Mouse (Mus musculus): Measurements from ENCODE around the gene Tdpoz3.
"Not testable (repeated sequence)": the region's sequence is repeated elsewhere in the genome, so short reads cannot be mapped to it uniquely, and the experiment has no call there.

Gene Tdpoz3

DNA sequence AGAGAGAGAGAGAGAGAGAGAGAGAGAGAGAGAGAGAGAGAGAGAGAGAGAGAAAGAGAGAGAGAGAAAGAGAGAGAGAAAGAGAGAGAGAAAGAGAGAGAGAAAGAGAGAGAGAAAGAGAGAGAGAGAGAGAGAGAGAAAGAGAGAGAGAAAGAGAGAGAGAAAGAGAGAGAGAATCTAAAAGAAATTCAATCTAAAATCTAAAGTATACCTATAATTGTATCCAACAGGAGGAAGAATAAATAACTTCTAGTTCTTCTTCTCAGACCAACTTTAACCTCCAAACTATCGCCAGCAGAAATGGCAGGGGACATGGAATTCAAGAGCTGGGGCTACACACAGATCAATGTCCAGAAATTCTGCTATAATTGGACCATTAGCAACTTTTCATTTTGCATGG, at the start of gene Tdpoz3:
Gene Tdpoz3, plus strand, starts transcription at position 301 of the 400 bp plus-strand sequence.
- in situ Hi-C loops (cut with MboI, MseI) = loop anchor here (5.0 kb wide), 1 partner anchor 412 kb away; no protein-coding TSS in a partner anchor

GRCm38 (mm10) chr3:93796098-93796497, 29.7 kb upstream of the Tdpoz3 start, which contains the start of gene Tdpoz4:
TSS of gene Tdpoz4 (plus strand) at chr3:93796398.
- in situ Hi-C loops (cut with MboI, MseI) = loop anchor here (5.0 kb wide), 1 partner anchor 724 kb away; no protein-coding TSS in a partner anchor

DNA sequence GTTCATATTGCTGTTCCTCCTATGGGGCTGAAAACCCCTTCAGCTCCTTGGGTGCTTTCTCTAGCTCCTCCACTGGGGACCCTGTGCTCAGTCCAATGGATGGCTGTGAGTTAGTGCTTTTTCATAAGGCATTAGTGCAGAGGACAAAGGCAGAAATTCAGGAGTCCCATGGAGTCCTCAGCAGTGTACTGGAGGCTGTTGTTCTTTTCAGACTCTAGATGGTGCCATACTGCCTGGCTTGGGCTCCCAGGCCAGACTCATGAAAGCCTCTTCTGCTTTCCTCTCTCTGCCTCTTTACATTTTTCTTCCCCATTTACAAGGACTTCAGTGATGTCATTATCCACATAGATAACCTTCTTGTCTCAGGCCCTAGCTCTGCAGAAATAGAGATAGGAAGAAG, 12.5 kb upstream of the Tdpoz3 start:
- in situ Hi-C loops (cut with MboI, MseI) = not testable (repeated sequence)

DNA sequence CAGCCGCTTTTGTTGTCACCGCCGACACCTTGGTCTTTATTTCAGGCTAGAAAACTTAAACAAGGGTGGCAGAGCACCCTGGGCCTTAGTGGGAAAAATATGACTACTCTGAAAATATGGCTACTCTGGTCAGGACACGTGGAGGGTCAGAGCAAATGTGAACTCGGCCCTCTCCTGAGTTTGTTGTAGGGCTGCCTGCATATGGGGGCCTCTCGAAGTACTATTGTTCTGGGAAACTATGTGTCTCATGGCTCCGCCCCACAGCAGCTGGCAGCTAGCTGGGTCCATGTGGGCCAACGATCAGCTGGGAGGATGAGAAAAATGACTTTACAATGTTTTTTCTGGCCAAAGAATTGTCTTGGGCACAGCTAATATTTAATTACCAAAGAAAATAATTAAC, 33.1 kb downstream of the Tdpoz3 start:
- in situ Hi-C loops (cut with MboI, MseI) = not testable (repeated sequence)

- in situ Hi-C loops (cut with MboI, MseI) = loop anchor here (10.0 kb wide), 1 partner anchor 324 kb away; the partner anchor contains the start of gene Gm5286
Observed at GRCm38 (mm10) chr3:93870635-93871034, 44.8 kb downstream of the Tdpoz3 start.

Measured in T-helper 2 cell (primary cell).